Mouse (Mus musculus) R1 (cell line): ENCODE results near the gene Hexdc.

Experiments
- DNase-seq: peaks from one replicate; pipeline ENCODE4 v3.0.0-alpha.2; 2018; ENCODE audit warnings: low read depth, low spot score

Hexdc gene

DNA sequence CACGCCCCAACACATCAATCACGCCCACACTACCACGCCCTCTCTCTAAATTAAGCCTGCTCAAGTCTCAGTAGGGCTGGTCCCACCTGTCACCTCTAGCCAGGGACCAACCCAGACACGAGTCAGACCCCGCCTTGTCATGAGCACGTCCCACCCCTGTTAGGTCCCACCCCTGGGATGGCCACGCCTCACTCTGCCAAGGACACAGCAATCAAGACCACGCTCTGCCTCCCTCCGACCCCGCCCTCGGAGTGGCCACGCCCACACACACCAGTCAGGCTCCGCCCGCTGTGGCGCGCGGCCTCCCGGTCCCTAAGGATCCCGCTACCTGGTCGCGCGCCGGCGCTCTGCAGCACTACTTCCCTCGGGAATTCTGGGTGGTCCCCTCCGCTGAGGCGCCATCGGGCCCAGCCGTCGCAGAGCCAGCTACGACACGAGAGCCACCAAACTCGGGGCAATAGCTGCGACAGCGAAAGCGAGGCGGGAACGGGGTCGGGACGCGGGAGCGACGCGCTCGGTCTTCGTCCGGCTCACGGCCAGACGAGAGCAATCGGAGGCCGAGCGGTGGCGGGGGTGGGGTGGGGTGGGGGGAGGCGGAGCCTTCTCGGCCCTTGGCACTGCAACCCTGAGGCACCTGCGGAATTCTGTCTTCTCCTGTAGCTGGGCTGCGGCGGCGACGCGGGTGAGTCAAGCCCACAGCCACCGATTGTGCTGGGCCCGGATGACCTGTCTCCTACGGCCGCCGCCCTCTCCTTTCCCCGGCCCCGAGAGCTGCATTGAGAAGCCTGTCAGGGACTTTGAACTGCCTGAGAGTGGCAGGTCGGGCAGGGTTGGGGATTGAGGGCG is at the start of gene Hexdc, which contains the start of gene Ogfod3:
Gene Hexdc, plus strand, starts transcription at position 273 of the 846 bp plus-strand sequence.
Gene Ogfod3, minus strand, starts transcription at position 551 of the 846 bp plus-strand sequence.
- DNase-seq: peak; percentile 100

DNA sequence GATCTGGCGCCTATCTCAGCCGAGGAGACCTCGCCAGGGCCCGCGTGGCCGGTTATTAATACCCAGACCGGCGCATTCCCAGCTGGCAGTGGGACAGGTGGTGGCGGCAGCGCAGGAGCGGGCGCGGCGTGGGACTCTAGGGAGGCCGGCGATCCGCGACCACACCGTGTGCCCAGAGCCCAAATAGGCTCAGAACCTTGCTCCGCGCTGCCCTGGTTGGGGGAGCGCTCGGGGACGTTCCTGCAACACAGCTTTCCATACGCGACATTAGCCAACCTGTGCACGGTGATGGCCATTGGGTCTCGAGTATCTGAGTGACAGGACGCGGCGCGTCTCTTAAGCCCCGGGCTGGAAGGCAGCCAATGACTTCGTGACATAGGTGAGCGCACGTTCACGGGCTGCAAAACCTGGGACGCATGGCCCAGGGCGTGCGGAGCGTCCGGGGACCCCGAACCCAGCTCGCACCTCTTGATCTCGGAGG is 47.8 kb upstream of the Hexdc start:
- peak; percentile 51 for DNase-seq

DNA sequence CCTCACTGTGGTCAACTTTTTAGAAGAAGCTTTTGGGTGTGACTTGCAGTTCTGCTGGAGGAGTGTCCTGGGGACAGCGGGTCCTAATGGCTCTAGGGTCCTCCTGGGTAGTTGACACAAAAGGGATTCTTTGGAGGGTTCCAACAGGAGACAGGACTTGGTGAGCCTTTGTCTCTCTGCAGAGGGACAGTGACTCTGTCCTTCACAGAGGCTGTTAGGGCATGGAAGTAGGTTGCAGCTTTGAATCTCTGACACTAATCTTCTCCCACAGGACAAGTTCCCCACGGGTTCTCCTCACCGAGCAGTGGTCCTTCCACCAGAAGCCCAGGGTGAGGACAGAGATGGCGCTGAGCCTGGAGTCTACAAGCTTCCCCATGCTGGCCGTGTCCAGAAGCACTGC is 44.3 kb upstream of the Hexdc start, which contains the start of gene Uts2r:
Gene Uts2r, plus strand, starts transcription at position 301 of the 400 bp plus-strand sequence.
- DNase-seq: no peak

DNA sequence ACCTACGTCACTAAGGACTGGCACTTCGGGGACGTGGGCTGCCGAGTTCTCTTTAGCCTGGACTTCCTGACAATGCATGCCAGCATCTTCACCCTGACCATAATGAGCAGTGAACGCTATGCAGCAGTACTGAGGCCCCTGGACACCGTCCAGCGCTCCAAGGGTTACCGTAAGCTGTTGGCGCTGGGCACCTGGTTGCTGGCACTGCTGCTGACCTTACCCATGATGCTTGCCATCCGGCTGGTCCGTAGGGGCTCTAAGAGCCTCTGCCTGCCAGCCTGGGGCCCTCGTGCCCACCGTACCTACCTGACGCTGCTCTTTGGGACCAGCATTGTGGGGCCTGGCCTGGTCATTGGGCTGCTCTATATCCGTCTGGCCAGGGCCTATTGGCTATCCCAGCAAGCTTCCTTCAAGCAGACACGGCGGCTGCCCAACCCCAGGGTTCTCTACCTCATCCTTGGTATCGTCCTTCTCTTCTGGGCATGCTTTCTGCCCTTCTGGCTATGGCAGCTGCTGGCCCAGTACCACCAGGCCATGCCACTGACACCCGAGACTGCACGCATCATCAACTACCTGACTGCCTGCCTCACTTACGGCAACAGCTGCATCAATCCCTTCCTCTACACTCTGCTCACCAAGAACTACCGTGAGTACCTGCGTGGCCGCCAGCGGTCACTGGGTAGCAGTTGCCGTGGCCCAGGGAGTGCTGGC is 43.4 kb upstream of the Hexdc start:
- no peak for DNase-seq

DNA sequence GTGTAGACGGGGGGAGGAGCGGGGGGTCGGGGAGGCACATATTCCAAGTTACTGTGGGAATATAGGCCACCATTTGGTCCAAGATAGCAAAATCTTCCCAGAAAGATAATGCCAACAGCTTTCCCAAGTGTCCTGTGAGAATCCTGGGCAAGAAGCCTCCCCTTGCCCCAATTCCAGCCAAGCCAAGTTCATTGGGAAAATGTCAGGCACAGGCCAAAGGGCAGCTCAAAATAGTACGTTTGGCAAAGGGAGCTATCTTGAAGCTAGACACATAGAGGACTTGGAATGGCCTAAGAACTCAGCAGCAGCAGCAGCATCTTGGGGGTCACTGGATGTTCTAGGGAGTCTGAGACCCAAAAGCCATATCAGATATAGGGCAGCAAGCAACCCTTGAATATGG is 40.5 kb upstream of the Hexdc start:
- DNase-seq: no peak

DNA sequence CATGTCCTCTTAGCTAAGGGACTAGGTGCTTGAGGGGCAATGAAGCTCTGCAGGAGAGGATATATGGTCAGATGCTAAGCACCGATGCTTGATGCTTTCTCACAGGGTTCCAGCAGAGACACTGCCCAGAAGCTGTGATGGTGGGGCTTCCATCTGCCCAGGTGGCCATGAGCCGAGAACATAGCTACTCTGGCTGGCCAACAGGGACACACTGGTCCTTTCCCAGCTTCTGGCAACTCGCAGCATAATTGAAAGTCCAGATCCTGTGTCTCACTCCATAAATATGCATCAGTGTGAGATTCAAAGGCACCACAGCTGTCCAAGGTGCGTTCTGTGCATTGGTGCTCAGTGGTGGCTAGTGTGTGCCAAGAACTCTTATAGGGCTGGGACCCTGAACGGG is 31.0 kb upstream of the Hexdc start:
- DNase-seq: no peak

DNA sequence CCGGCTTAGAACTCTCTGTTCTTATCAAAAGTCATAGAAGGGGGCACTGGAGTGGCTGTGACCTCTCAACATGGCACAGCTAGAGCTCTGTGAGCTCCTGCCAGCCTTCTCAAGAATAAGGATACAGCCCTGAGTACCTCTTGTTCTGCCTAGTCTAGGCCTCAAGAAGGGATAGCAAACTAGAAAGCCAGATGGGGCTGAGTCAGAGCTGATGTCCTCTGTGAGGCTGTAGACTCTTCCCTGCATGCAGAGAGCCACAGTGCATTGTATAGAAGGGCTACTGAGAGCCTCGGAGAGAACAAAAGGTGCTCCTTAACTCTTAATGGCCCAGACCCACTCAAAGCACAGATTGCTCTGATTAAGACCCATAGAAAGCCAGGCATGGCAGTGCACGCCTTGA is 30.0 kb upstream of the Hexdc start:
- DNase-seq: no peak

DNA sequence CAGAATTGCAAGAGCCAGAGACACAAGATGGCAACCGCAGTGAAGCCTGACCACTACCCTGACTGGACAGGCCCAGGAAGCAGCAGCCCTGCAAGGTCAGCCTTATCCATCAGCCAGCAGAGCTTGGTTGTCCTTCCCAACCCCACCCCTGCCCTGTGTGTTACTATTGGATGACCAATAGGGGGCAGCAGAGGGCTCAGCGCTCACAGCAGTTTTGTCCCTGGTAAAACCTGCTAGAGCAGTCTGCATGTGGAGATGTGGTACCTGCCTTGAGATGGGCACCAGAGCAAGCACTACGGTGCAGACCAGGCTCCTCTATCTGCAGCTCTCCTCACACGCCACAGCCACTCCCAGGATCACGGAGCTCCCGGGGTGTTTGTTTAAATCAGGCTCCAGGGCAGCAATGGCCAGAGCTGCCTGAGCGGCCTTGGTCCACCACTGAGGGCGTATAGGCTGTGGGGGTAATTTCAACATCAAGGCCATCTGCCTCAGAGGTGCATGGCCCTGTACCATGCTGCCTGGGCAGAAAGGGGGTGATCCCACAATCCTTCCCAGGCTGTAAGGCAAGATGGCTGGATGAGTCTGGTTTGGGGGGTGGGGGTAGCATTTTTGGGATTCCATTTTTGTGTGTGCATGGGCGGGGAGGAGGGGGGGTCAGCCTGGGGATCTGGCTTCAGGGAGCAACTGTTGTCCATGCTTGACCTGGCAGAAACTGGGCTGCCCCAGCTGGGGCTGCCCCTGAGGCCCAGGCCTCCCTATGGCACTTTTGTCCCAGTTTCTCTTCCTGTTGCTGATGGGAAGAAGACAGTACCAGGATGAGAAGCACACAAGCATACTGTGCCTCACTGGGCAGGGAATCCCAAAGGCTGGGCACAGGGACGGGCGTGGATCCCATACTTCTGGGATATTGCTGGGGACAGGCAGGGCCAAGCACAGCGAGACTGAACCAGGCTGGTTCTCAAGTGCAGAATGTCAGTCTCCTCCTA is 27.7 kb upstream of the Hexdc start:
- DNase-seq: peak; percentile 74

DNA sequence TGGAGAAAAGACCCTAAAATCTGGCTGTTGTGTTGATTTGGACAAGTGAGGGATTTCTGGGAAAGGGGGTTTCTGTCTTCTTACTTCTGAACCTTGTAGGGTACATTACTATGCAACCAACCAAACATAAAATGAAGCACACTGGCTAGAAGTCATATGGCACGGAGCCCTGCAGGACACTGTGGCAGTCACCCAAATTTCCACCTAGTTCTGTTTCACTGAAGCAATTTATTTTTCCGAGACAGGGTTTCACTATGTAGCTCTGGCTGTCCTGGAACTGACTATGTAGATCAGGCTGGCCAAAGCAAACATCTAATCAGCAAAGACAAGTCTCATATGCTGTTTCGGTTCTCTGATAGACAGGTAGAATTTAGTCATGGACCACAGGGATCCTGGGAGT is 14.6 kb upstream of the Hexdc start:
- no peak for DNase-seq

DNA sequence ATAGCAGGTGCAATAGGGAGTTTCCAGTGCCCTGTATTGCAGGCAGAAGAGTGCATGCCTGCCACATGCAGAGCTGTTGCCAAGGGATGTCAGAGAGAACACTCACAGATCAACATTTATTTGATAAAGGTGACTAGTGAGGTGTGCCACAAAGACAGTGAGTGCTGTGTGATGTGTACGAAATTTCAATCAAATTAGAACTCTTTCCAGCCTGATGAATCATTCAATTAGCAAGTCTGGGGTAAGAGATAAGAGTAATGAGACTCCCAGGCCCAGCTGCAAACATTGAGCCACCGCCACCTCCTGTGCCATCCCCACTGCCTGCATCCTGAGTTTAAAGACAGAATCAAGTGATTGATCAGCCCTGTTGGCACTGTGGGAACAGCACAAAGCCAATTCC is 11.5 kb upstream of the Hexdc start:
- DNase-seq: no peak

DNA sequence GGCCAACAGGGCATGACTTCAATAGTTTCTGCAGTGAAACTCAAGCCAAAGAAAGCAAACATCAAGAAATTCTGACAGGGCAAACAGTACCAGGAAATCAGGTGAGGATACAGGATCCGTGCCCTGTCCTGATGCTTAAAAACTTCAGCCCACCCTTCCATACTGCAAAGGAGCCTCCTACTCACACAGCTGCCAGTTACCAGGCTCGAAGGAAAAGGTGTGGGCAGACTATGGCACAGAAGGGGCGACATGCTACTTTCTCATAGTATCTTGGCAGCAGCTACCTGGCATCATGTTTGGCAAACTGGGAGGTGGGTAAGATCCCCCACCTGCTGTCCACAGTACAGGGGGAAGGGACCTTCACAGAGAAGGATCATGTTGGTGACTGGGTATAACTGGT is 10.8 kb upstream of the Hexdc start:
- no peak for DNase-seq

DNA sequence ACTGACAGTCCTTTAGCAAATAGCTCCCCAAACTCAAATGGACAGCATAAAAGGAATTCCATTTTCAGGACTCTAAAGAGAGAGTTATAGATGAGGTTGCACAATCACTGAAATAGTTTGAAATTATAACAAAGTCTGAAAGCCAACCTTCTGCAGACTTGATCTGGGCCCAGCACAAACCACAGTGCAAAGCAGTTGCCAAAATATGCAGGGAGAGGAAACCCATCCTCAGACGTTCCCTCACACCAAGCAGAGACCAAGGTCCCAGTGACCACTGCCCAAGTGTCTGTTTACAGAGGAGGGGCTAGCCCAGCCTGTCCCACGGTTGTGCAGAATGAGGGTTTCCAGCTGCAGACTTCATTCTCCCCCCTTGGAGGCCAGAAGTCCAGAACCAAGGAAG is 5.6 kb upstream of the Hexdc start:
- no peak for DNase-seq

DNA sequence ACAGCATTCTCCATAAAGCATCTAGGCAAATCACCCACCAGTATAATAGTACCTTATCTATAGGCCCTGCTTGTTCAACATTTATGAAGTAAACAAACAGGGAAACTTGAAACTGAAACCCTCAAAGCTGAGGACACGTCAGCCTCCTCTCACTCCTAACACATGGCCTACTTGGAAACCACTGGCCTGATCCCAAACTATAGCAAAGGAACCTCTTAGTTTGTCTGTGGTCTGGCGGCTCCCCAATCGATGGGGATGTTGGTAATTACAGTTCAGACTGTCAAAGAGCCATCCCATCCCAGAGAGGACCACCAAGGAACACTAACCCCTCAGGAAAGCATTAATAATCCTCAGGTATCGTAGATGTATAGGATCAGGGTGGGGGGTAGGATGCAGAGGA is 4.4 kb upstream of the Hexdc start:
- no peak for DNase-seq

DNA sequence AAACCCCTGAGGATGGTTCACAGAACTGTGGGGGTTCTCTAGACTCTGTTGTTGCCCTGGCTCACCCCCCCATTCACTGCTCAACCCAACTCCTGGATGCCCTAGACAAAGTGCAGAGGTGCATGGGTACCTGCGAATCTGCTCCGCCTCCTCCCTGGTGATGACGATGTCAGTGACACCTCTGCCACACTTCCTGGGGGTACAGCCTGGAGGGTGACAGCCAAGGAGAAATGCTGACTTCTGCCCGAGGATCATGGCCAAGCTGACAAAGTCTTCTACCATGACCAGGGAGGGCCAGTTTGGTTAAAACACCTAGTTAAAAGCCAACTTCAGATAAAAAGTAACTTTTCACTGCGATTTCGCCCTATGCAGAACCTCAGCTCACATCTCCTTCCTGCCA is 3.5 kb upstream of the Hexdc start:
- DNase-seq: no peak

DNA sequence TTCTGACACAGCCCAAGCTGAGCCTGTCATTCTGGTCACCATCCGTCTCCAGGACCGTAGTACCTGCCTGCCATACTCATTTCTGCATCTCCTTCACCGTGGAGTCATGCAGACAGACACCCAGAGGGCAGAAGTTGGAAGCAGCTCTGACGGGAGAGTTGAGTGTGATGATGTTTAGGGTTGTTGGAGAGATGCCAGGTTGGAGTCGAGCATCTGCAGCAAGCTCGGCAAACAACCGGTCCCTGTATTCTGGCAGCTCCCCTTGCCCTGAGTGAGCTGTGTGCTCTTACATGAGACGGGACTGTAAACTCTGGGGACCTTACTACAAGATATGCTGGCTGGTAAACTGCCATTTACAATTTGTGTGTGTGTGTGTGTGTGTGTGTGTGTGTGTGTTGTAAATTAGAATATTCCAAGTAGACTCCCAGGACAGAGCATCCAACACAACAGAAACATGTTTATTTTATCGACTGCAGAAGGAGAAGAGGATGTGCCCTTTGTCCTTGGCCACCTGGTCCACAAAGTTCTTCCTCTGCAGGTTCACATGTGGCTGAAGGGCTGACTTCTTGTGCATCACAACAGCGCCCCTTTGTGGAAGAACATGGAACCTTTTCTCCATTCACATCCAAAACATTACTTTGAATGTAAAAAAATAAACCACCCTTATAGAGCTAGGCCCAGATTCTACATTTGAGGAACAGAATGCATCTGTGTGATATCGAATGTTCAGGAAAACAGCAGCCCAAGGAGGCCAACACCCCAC is 2.6 kb upstream of the Hexdc start:
- DNase-seq: peak; percentile 75

DNA sequence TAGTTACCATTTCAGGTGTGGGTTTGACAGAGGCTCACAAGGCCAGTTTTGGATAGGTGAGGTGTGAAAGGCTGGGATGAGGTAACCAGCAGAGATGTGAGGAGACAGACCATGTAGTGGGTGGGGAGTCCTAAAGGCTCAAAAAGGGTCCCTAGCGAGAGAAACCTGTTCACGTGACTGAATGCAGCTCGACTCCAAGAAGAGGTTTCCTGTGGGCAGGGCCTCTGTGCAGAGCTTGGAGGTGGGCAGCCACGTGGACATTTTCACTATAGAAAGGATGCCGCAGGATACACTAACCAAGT is 423 bp upstream of the Hexdc start:
- no peak for DNase-seq

DNA sequence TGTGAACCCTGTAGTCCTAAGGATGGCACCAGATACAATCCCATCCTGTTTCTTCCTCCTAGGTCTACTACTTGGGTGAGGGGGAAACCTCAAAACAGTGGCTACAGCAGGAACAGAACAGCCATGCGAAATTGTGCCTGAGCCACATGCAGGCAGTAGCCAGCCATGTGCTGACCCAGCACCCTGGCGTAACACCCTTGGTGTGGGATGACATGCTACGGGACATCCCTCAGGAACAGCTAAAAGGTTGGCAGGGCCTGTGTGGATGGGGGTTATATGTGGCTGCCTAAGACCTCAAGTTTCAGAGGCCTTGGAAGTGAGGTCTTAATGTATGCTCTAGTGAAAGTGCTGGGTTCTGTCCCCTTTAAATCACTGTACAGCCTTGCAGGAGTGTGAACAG is 12.6 kb downstream of the Hexdc start:
- no peak for DNase-seq

DNA sequence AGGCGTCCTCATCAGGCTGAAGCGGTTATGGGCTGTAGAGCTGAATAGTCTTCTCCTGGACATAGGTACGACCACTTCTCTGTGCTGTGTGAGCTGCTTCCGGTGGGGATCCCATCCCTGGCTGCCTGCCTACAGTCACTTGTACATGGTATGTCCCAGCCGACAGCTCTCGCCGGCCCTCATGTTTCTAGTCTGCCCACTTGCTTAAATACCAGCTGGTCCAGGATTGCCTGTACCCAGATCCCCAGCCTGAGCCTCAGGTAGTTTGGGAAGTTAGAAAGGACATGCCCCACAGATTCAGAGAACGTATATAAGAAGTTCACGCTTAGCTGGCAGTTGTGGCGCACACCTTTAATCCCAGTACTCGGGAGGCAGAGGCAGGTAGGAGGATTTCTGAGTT is 15.5 kb downstream of the Hexdc start:
- no peak for DNase-seq

DNA sequence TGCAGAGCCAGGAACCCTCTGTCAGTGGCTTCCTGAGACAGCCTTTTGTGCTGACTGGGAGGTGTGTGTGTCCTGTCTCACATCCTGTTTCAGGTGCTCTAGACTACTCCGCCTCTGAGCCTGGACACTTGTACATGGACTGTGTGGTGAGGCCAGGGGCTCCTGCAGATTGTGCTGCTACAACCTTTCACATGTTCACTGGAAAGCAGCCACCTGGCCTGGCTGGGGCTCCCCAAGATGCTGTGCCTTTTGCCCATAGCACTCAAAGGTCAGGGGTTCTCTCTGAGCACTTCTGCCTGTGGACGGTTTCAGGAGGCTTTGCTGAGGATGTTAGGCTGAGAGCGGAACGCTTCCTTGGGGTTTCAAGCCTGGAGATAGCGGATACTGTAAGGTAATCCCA is 16.5 kb downstream of the Hexdc start:
- DNase-seq: no peak

DNA sequence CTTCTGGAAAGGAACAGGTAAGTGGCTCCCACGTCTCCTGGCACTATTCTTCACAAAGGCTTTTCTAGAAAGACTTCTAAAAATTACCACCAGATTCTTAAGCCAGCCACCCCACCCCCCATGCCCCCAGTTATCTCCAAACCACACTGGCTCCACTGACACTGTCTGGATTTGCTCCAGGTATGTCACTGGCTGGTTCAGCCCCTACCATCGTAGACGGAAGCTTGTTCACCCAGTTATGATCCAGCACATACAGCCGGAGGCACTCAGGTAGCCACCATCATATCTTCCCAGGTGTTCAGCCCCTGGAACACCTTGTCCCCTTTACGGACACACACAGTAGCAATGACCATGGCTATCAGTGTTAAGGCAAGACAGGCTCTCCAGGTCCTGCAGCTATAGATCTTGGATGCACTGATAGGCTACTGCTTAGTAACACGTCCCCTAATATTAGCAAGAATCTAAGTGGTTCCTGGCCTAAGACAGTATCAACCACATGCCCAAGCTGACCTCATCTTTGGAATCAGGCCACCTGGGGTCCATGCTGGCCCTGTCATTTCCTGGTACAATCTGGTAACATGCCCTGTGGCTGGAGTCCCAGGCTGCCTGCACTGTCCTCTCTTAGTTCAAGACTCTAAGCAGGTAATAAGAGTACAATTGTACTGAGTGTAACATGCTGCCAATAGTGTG is 17.2 kb downstream of the Hexdc start:
- DNase-seq: no peak
